Mouse (Mus musculus) lung, postnatal 0 days (tissue): ENCODE measurements around the gene Mkrn2. TPM values are rescaled to one million over a fixed set of nuclear protein-coding genes. Genes with fewer than 3 reads are reported as not detected.
A peak's percentile ranks its signal among the peaks of the same experiment; 100 is the strongest.

Experiments
- ATAC-seq: fragments of 200-750 bp; cut with Nextera tagmentation; 2 replicates; pipeline ENCODE4 v1.8.0; 2017; ENCODE audit warnings: moderate library complexity
- DNase-seq: peaks from one replicate; pipeline ENCODE4 v3.0.0-alpha.2; 2016; ENCODE audit warnings: low spot score
- H3K27ac ChIP-seq: fragments of 300-500 bp; sonication (generic); 2 replicates; pipeline ENCODE4 v1.5.1; 2014; ENCODE audit warnings: antibody characterized with exemption, mild to moderate bottlenecking, low read length, mixed read lengths
- H3K27me3 ChIP-seq: fragments of 300-500 bp; sonication (generic); replicated peaks from 2 replicates; pipeline ENCODE4 v1.6.1; 2014; ENCODE audit warnings: low read length, mixed read lengths; ENCODE audit not compliant: insufficient read depth
- H3K36me3 ChIP-seq: fragments of 300-500 bp; sonication (generic); 2 replicates; pipeline ENCODE4 v1.6.1; 2014; ENCODE audit warnings: low read length, mixed read lengths; ENCODE audit not compliant: insufficient read depth
- H3K4me1 ChIP-seq: fragments of 300-500 bp; sonication (generic); 2 replicates; pipeline ENCODE4 v1.6.1; 2014; ENCODE audit warnings: antibody characterized with exemption, low read depth, low read length, mixed read lengths; ENCODE audit not compliant: insufficient read depth
- H3K4me2 ChIP-seq: fragments of 300-500 bp; sonication (generic); replicated peaks from 2 replicates; pipeline ENCODE4 v1.6.1; 2014; ENCODE audit warnings: low read depth, mild to moderate bottlenecking, low read length, moderate library complexity, mixed read lengths
- H3K4me3 ChIP-seq: fragments of 300-500 bp; sonication (generic); 2 replicates; pipeline ENCODE4 v1.5.1; 2014; ENCODE audit warnings: low read depth, low read length
- H3K9ac ChIP-seq: fragments of 300-500 bp; sonication (generic); replicated peaks from 2 replicates; pipeline ENCODE4 v1.6.1; 2014; ENCODE audit warnings: low read depth, mild to moderate bottlenecking
- H3K9me3 ChIP-seq: fragments of 300-500 bp; sonication (generic); 2 replicates; pipeline ENCODE4 v1.6.1; 2016; ENCODE audit warnings: low read length, mixed read lengths
- CTCF ChIP-seq: IDR thresholded peaks from 2 replicates; pipeline ENCODE4 v1.5.1; 2016; ENCODE audit warnings: antibody characterized with exemption, mild to moderate bottlenecking
- EP300 ChIP-seq: IDR thresholded peaks from 2 replicates; pipeline ENCODE4 v1.6.1; 2016; ENCODE audit warnings: antibody characterized with exemption, mild to moderate bottlenecking, control low read depth
- WGBS: fragments of 180-500 bp; shearing (Covaris S2); extraction: QIAGEN DNeasy Blood & Tissue Kit; methylation state at CpG from one replicate; pipeline ENCODE4 v1.1.7; 2014; 5-methylcytosine and 5-hydroxymethylcytosine counted together
- polyA plus RNA-seq: library from polyadenylated mRNA; unstranded; fragments of >200 nt; fragmentation: Nextera tagmentation; extraction: Ambion mirVana; gene quantifications from 2 replicates; pipeline ENCODE4 v1.2.1, GENCODE M21; 2015

Mkrn2 gene
- polyA plus RNA-seq, 1 experiment from 2014 or later = 18.8 TPM

DNA sequence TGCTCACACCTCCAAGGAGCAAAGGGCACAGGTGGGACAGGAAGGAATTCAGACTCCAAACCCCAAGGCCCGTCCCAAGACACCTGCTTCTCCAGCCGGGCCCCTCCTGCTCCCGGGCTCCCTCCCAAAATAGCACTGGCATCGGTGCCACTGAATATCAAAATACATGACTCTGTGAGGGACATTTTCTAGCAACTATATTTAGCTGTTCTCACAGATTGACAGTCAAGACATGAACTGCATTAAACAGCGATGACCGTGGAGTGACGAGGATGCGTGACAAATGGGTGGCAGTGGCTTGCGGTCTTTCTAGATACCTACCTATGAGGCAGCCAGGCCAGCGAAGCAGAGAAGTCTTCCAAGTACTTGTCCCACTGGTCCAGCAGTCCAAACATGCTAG is 15.4 kb upstream of the Mkrn2 start:
- DNase-seq (no peak), ATAC-seq (no peak)
- no peak overlapping the region for H3K27ac ChIP-seq
- H3K4me3 ChIP-seq = no peak overlapping the region
- H3K27me3 ChIP-seq = no peaks in the 10 kb centered on the region
- no peaks in the 10 kb centered on the region for H3K4me1 ChIP-seq
- no peaks in the 10 kb centered on the region for H3K9me3 ChIP-seq
- no peak overlapping the region for H3K9ac ChIP-seq
- WGBS = 82% methylated on average over 10 of the region's 10 CpGs
- TF ChIP-seq EP300 (no peak), CTCF (no peak)
- no peak overlapping the region for H3K4me2 ChIP-seq
- H3K36me3 ChIP-seq = no peaks in the 10 kb centered on the region

DNA sequence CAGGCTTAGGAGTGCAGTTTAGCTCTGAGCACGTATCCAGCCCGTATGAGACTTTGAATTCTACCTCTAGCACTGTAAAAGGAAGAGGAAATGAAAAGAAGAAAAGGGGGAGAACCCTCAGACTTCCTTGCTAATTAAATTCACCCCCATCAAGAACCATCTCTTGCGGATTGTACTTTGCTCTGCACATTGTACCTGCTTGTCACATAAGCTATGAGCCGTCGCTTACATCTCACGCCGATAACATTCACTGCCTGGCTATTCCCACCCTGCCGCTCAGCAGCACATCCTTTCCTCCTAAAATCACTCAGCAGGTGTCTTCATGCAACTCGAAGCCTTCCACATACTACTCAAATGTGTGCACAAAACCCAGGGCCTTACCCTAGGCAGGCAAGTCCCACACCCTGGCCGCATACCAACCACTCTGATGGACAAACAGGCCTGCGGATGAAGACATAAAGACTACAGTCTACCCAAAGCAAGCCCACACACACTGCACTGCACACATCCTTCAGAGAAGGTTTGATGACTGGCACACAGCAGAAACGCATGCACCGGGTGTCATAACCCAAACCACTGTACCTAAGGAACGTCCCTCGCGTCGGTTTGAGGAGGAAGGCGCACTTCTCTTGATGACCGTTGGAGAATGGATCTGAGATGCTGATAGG is 9.9 kb upstream of the Mkrn2 start:
- ATAC-seq (no peak), DNase-seq (no peak)
- no peaks in the 10 kb centered on the region for H3K36me3 ChIP-seq
- no peak overlapping the region for H3K4me3 ChIP-seq
- WGBS = 79% methylated on average over 19 of the region's 19 CpGs
- H3K4me2 ChIP-seq = no peak overlapping the region
- no peaks in the 10 kb centered on the region for H3K27me3 ChIP-seq
- no peak overlapping the region for H3K27ac ChIP-seq
- no peak for TF ChIP-seq EP300
- TF ChIP-seq CTCF = no peak
- no peaks in the 10 kb centered on the region for H3K9me3 ChIP-seq
- H3K9ac ChIP-seq = no peak overlapping the region
- H3K4me1 ChIP-seq = no peaks in the 10 kb centered on the region

DNA sequence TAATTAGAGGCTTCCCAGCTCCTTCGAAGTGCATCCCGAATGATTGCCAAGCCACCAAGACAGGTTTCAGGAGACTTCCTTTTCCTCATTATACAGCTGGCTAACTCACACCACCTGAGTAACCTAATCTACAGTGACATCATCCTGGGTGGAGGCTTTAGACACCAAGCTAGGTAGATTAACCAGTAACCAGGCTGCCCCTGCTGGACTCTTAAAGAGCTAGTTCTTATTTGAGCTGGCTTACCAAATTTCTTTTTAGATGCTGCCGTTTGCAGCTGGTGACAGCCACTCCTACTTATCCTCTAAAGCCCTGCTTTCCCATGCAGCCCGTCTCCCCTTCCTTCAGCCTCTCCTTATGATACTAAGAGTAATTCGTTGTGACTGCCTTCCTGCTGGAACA is 9.2 kb upstream of the Mkrn2 start, which contains the start of gene Mkrn2os:
Gene Mkrn2os, minus strand, starts transcription at position 119 of the 400 bp plus-strand sequence.
- DNase-seq (peak; percentile 28), ATAC-seq (no peak)
- WGBS = 40% methylated on average over 5 of the region's 5 CpGs
- no peaks in the 10 kb centered on the region for H3K9me3 ChIP-seq
- no peaks in the 10 kb centered on the region for H3K4me1 ChIP-seq
- H3K9ac ChIP-seq = no peak within 1 kb of the TSS
- no peak within 1 kb of the TSS for H3K4me2 ChIP-seq
- no peaks in the 10 kb centered on the region for H3K36me3 ChIP-seq
- H3K4me3 ChIP-seq = no peak within 1 kb of the TSS
- TF ChIP-seq CTCF = no peak
- TF ChIP-seq EP300 = no peak
- no peaks in the 10 kb centered on the region for H3K27me3 ChIP-seq
- no peak within 1 kb of the TSS for H3K27ac ChIP-seq

DNA sequence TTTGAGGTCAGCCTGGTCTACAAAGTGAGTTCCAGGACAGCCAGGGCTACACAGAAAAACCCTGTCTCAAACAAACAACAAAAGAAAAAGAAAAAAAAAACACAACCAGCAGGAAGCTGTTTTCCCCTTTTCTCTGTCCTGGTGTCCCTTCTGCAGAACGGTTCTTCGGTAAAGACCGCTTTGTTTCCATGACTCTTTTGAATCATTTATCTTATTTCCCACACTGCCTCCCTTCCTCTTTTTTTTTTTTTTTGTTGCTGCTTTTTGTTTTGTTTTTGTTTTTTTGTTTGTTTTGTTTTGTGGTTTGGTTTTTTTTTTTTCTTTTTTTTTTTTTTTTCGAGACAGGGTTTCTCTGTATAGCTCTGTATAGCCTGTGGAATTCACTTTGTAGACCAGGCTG is 8.4 kb upstream of the Mkrn2 start:
- H3K27me3 ChIP-seq = no peaks in the 10 kb centered on the region
- no peak overlapping the region for H3K27ac ChIP-seq
- no peaks in the 10 kb centered on the region for H3K4me1 ChIP-seq
- no peak for ATAC-seq
- H3K4me3 ChIP-seq = no peak overlapping the region
- H3K4me2 ChIP-seq = no peak overlapping the region
- DNase-seq = no peak
- H3K9me3 ChIP-seq = no peaks in the 10 kb centered on the region
- H3K9ac ChIP-seq = no peak overlapping the region
- 81% methylated on average over 4 of the region's 4 CpGs for WGBS
- H3K36me3 ChIP-seq = no peaks in the 10 kb centered on the region
- TF ChIP-seq CTCF (no peak), EP300 (no peak)

- Histone ChIP-seq H3K4me2 (no peak overlapping the region), H3K27me3 (no peaks in the 10 kb centered on the region), H3K27ac (no peak overlapping the region), H3K36me3 (no peaks in the 10 kb centered on the region), H3K4me3 (no peak overlapping the region), H3K9me3 (no peaks in the 10 kb centered on the region), H3K9ac (no peak overlapping the region), H3K4me1 (no peaks in the 10 kb centered on the region)
- ATAC-seq (no peak), DNase-seq (no peak)
- WGBS = 76% methylated on average over 3 of the region's 3 CpGs
- no peak for TF ChIP-seq EP300
These were observed 7.2 kb upstream of the Mkrn2 start for GRCm38 (mm10) chr6:115594463-115594862.

DNA sequence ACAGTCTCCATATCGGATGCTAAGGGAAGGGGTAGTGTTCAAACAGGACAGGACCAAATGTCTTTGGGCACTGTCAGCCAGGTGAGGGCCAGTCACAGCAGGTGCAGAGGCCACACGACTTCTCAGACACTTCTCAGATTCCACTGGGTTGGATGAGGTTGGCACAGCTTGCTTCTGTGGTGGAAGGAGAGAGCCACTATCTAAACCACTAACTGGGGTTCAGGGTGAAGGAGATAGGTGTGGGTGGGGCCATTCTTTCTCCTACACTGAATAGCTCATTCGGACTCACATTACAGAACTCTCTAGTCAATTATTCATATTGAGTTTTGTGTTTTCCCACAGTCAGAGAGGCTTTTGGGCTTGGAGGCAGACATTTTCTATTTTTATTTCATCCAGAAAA is 6.0 kb upstream of the Mkrn2 start:
- H3K9ac ChIP-seq = no peak overlapping the region
- 53% methylated on average over 3 of the region's 3 CpGs for WGBS
- DNase-seq (no peak), ATAC-seq (no peak)
- H3K36me3 ChIP-seq = no peaks in the 10 kb centered on the region
- no peak overlapping the region for H3K27ac ChIP-seq
- TF ChIP-seq EP300 (no peak), CTCF (no peak)
- H3K4me2 ChIP-seq = no peak overlapping the region
- no peaks in the 10 kb centered on the region for H3K9me3 ChIP-seq
- H3K4me1 ChIP-seq = no peaks in the 10 kb centered on the region
- H3K4me3 ChIP-seq = no peak overlapping the region
- H3K27me3 ChIP-seq = no peaks in the 10 kb centered on the region

DNA sequence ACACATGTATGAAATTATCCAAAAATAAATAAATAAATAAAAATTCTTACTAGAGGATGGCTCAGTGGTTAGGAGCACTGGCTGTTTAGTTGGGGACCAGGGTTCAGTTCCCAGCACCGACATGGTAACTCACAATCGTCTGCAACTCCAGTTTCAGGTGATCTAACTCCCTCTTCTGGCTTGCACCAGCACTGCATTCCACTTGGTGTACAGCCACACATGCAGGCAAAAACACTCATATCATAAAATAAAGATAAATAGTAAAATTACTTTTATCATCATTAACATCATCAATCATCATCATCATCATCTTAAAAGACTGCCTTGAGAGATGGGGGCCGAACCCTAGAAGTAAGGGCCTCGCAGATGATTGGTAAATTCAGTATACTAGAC is 384 bp upstream of the Mkrn2 start:
- H3K9ac ChIP-seq = no peak overlapping the region
- WGBS = 58% methylated on average over 4 of the region's 4 CpGs

More for the DNA sequence above, 384 bp upstream of the Mkrn2 start:
- H3K4me1 ChIP-seq = peaks cover 7% of the 10 kb centered on the region; the same call in 1 of the 2 replicates
- TF ChIP-seq EP300 (no peak), CTCF (peak; percentile 45)
- ATAC-seq = no peak
- no peak for DNase-seq
- no peaks in the 10 kb centered on the region for H3K27me3 ChIP-seq
- peak overlapping the region; percentile 67; the same call in 1 of the 2 replicates for H3K4me2 ChIP-seq
- H3K4me3 ChIP-seq = peak overlapping the region; percentile 92; the same call in 1 of the 2 replicates
- H3K27ac ChIP-seq = no peak overlapping the region
- H3K9me3 ChIP-seq = no peaks in the 10 kb centered on the region
- H3K36me3 ChIP-seq = no peaks in the 10 kb centered on the region
